Mouse (Mus musculus): ENCODE measurements at regions not wholly inside any gene's neighbourhood (a gene's known extent, or its start where the extent isn't known, plus 50 kb on each side); places are given as distances from the start of the nearest gene placed in this dataset.
"Not testable (repeated sequence)": the region's sequence is repeated elsewhere in the genome, so short reads cannot be mapped to it uniquely, and the experiment has no call there.

- ATAC-seq = peak; percentile 77
These were observed 498.6 kb upstream of the Acvr2a start for GRCm38 (mm10) chr2:48315306-48315705.

- ATAC-seq = peak; percentile 53
These were observed 497.6 kb upstream of the Acvr2a start for GRCm38 (mm10) chr2:48316180-48316889.

DNA sequence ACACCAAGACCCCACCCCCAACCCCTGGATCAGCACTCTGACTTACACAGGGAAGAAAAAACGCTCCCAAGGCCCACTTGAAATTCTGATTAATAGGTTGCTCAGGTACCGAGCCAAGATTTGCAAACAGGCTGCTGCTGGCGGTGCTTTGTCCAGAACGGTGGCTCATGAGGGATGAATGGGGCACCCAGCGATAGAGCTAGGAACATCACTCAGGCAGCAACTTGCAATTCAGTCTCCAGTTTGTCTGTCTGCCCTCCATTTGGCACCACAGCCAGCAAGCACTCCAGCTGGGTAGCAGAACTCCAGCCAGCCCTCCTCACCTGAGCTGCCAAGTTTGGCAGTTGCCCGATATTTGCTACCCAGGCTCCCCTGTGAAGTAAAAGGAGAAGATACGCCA is 496.1 kb upstream of the Acvr2a start:
- ATAC-seq = no peak

GRCm38 (mm10) chr2:48318384-48319030 is 495.4 kb upstream of the Acvr2a start:
- no peak for ATAC-seq

DNA sequence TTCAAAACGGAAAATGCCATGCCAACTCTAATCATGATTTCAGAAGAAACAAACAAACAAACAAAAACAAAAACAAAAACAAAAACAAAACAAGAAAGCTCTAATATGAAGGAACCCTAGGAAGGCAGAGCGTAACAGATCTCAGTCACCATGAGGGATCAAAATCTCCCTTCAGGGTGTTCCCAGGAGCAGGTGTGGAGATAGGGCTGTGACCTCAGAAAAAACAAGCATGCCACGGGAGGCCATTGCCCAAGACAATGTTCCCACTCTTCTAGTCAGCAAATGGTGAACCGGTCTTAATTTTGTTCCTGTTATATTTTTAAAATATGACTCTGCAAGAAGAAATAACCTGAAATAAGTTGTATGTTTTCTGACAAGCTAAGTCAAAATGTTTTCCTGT is 492.4 kb upstream of the Acvr2a start:
- no peak for ATAC-seq

- peak; percentile 99 for ATAC-seq
These were observed 491.6 kb upstream of the Acvr2a start for GRCm38 (mm10) chr2:48322278-48322677.

- ATAC-seq = peak; percentile 65
These were observed 485.7 kb upstream of the Acvr2a start for GRCm38 (mm10) chr2:48328204-48328603.

GRCm38 (mm10) chr2:48332783-48333182 is 481.1 kb upstream of the Acvr2a start:
- ATAC-seq = peak; percentile 88

DNA sequence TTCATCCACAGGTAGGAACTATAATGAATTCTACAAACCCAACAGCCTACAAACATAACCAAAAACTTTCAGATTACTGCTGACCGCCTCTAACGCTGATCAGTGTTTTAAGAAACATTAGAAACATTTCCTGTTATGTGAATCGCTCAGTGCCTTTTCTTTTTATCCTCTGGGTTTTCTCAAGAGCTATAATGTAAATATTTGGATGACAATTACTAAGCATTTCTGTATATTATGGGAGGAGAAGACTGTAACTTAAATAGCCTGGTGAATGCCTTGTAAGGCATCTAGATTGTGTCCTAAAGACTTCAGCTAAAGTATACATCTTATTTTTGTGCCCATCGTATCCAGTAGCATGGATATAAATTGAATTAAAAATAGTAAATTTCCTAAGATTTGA is 465.9 kb upstream of the Acvr2a start:
- ATAC-seq = no peak

DNA sequence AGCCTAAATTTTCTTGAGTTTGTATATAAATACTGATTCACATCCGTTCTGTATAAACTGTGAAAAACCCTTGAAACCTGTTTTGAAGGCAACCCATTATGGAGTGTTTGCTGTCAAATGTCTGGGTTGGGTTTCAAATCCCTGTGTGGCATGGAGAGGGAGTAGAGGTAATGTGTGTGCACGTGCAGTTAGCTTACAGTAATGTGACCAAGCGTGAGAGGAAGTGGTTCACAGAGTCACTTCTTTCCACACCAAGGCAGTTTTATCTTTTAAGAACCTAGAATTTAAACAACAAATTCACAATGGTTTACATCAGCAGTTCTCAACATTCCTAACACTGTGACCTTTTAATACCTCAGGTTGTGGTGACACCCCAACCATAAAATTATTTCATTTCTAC is 464.1 kb upstream of the Acvr2a start:
- ATAC-seq = peak; percentile 77

- no peak for ATAC-seq
These were observed 463.7 kb upstream of the Acvr2a start for GRCm38 (mm10) chr2:48350206-48350605.

- not testable (repeated sequence) for ATAC-seq
These were observed 442.3 kb upstream of the Acvr2a start for GRCm38 (mm10) chr2:48371572-48371971.

DNA sequence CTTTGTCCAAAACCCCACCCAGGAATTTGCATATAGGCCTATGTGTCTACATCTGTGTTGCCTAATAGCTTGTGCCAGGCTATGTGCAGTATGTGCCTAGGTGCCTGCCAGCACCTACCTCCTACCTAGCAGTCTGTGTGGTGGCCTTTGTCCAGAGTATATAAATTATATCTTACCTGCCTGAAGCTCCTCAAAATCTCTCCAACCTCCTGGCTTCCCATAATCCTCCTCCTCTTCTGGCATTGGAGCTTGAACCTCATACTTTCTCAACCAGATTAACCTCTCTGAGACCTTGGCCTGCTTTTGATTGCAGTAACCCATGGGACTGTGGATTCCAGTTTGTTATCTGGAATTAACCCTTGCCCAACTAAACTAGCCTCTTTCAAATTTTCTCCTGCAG is 440.8 kb upstream of the Acvr2a start:
- ATAC-seq = no peak

- ATAC-seq = no peak
These were observed 439.6 kb upstream of the Acvr2a start for GRCm38 (mm10) chr2:48374302-48374701.

DNA sequence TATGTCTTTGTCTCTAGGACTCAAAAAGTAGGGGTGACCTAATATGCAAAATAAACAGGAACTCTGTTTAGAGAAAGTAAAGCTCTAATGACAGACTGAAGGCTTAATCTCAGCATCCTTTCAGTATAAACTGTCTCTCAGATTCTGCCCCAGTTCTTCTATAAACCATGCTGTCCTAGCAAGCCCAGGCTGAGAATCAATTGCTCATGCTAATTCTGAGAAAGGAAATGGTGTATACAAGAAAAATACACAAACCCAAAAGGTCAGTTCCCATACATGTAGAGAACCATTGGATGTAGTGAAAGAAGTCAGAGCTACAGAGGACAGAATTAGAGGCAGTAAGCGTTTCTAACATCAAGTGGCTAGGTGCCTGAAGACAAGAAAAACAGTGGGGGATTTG is 435.7 kb upstream of the Acvr2a start:
- ATAC-seq = no peak

GRCm38 (mm10) chr2:48378749-48379148 is 435.2 kb upstream of the Acvr2a start:
- ATAC-seq = no peak

DNA sequence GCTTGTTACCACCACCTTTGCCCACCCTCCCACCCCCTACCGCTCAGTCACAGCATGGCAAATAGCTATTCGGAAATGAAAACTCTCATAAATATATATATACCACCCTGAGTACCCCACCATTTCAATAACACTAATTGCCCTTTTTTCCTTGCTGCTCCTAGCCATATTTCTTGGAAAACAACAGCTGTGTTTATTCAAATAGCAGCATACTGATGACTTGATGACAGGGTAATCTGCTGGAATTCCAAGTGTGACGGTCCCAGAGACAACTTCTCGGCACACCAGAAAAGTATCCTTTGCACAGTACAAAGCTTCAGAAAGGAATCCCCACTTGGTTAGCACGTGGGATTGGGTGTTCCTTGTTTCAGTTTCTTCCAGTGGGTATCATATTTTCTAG is 433.8 kb upstream of the Acvr2a start:
- ATAC-seq = no peak

DNA sequence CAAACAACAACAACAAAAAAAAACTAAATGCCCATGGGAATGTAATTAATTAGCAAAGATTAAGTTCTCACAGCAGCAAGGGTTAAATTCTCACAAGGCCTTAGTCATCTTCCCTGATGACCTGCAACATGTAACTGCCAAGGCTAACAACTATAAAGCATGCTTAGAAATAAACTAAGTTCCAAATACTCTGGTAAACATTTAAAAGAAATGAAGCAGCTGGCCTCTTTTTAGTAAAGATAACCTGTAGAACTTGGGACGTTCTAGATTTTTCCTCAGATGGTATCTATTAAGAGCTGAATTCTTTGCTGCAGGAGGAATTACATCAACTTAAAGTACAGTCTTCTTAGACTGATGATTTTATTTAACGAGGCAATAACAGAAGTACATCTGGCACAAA is 433.1 kb upstream of the Acvr2a start:
- ATAC-seq = no peak

- peak; percentile 56 for ATAC-seq
These were observed 432.3 kb upstream of the Acvr2a start for GRCm38 (mm10) chr2:48381481-48382075.

DNA sequence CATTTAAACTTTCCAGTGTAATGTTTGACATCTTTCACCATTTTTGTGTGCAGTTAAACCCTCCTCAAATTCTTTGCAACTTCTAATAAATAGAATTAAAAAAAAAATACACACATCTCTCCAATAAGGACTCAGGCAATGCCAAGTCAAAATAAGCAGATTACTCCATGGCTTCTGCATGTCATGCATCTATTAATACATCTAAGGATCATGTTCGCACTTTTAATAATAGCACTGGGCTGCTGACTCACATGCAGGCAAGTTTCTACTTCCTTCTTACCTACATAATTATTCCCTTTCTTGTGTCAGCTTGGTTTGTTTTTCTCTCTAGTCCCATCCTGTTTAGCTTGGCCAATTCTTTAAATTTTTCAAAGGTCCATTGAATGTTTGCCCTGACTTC is 415.4 kb upstream of the Acvr2a start:
- ATAC-seq = no peak

GRCm38 (mm10) chr2:48399191-48399590 is 414.7 kb upstream of the Acvr2a start:
- no peak for ATAC-seq

DNA sequence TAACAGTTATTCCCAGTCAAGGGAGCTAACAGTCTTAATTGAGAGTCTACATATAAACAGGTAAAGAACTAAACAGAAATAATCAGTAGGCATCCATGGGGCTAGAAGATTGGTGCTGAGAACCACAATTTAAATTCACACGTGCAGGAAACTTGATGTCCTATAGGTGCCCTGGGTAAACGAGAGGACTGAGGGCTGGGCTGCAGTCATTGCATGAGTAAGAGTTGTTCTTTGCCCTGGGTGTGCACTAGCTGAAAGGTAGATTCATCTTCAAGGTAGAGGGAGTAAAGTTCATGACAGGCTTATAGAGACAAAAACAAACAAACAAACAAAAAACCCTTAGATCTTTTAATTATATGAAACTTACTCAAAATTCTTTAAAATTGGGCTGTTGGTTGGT is 411.1 kb upstream of the Acvr2a start:
- no peak for ATAC-seq

- ATAC-seq = no peak
These were observed 409.4 kb upstream of the Acvr2a start for GRCm38 (mm10) chr2:48404460-48404859.

DNA sequence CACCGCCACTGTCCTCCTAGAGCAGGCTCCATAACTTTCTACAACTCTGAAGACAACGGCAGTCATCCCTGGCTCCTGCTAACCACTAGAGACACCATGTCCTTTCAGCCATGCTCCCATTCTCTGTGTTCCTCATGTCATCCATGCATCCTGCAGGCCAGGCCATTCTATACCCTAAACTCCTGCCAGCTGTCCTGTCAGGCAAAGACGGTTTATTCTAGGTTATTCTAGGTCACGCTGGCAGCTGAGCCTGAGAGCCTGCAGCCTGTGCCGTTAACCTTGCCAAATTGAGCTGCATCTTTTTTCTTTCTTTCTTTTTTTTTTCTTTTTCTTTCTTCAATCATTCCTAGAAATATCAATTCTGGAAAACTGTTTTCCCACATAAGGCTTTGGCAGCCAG is 406.0 kb upstream of the Acvr2a start:
- no peak for ATAC-seq

Data from activated CD4-positive, CD25-positive, alpha-beta regulatory T cell, adult 4 months (primary cell).